Mouse (Mus musculus): ENCODE results near the gene Ces1d. TPM values are rescaled to one million over a fixed set of nuclear protein-coding genes. Genes with fewer than 3 reads are reported as not detected.

The Ces1d gene
- polyA plus RNA-seq, 1 experiment, result not detected

DNA sequence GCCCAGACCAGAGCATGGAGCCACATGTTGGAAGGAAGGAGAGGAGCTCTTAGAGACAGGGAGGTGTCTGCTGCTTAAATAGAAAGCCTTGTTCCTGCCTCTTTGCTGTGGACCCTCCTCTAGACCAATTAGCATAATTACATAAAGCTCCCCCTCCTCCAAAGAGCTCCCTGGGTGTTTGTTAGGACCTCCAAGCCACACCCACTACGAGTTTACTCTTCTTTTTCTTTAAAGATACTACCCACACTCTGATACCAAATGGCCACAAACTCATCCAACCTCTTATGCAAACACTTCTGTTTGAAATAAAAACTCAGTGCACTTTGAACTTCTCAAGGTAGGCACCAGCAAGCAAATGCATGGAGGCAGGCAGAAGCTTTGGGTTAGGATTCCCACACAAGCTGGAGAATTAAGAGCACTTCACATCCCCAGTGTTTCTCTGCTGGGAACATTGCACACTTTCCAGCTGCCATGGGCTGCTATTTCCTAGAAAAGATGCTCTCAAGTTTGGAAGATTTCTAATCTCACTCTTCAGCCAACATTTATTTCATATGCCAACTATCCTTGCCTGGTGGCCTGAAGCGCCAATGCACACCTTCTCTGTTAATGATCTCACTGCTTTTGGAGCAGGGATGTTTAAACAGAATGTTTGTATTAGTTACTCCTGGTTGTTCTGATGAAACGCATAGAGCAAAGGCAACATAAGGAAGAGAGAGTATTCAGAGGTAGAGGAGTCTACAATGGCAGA lies 66.2 kb downstream of the Ces1d start, which contains the start of gene Ces1c:
Ces1c (minus strand) TSS at position 51 of the 748 bp plus-strand sequence.
- no peaks in the 10 kb centered on the region for H3K4me1 ChIP-seq (ENCODE audit: control insufficient read depth, insufficient read depth, low read length)
- H3K27me3 ChIP-seq (ENCODE audit: control insufficient read depth, insufficient read depth, low read length, poor library complexity, severe bottlenecking), result no peaks in the 10 kb centered on the region
- TF ChIP-seq EP300 (IDR thresholded peaks at IDR 0.05; ENCODE audit: insufficient read depth, low read depth, low read length) (no peak), CTCF (IDR thresholded peaks at IDR 0.05; ENCODE audit: low read depth, low read length) (no peak), POLR2A (IDR thresholded peaks at IDR 0.05; ENCODE audit: insufficient read depth, low read length) (no peak)
- H3K36me3 ChIP-seq (ENCODE audit: control insufficient read depth, insufficient read depth, low read length, poor library complexity, severe bottlenecking), result no peaks in the 10 kb centered on the region
- H3K4me3 ChIP-seq (ENCODE audit: low read depth, low read length), result no peak within 1 kb of the TSS
- H3K9me3 ChIP-seq (replicated peaks; ENCODE audit: control insufficient read depth, insufficient read depth, low read length, poor library complexity, severe bottlenecking), result no peaks in the 10 kb centered on the region
- no peak within 1 kb of the TSS for H3K27ac ChIP-seq (ENCODE audit: insufficient read depth, low read length)
- H3K9ac ChIP-seq (ENCODE audit: low read depth, poor library complexity, severe bottlenecking), result no peak within 1 kb of the TSS

DNA sequence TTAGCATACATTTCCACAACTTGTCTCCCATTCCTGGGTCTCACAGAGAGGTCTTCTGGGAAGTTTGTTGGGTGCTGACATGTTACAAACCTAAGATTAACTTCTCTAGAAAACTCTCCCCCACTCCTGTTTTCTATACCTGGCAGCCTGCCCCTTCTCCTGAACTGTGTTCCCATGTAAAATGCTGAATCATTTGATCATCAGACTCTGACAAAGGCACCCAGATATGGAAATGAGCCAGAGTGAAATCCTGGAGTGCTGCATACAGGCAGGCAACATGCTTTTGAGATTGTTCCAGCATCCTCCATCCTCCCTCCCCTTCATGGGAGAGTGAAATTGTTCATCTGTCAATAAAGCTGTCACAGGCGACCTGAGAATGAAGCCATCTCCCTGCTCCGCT lies 71.2 kb downstream of the Ces1d start:
- Histone ChIP-seq H3K4me1 (ENCODE audit: control insufficient read depth, insufficient read depth, low read length) (no peaks in the 10 kb centered on the region), H3K27me3 (ENCODE audit: control insufficient read depth, insufficient read depth, low read length, poor library complexity, severe bottlenecking) (no peaks in the 10 kb centered on the region), H3K4me3 (ENCODE audit: low read depth, low read length) (no peak overlapping the region), H3K27ac (ENCODE audit: insufficient read depth, low read length) (no peak overlapping the region), H3K9me3 (replicated peaks; ENCODE audit: control insufficient read depth, insufficient read depth, low read length, poor library complexity, severe bottlenecking) (no peaks in the 10 kb centered on the region), H3K36me3 (ENCODE audit: control insufficient read depth, insufficient read depth, low read length, poor library complexity, severe bottlenecking) (no peaks in the 10 kb centered on the region), H3K9ac (ENCODE audit: low read depth, poor library complexity, severe bottlenecking) (no peak overlapping the region)
- TF ChIP-seq EP300 (IDR thresholded peaks at IDR 0.05; ENCODE audit: insufficient read depth, low read depth, low read length), result no peak
- no peak for TF ChIP-seq CTCF (IDR thresholded peaks at IDR 0.05; ENCODE audit: low read depth, low read length)
- TF ChIP-seq POLR2A (IDR thresholded peaks at IDR 0.05; ENCODE audit: insufficient read depth, low read length), result no peak

DNA sequence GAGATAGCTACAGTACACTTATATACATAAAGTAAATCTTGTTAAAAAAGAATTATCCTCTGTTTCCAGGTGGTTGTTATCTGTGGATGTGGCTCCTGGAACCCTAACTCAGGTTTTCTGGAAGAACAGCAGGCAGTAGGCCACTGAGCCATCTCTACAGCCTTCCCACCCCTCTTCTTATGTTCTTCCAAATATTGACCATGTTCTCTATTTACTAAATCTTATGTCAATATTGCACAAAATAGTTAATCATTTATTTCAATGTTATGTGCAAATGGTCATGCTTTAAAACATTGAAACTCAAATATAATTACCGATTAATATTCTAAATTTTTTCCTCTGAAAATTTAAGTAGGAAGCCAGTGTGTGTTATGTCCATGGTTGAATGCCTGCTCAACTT lies 75.6 kb downstream of the Ces1d start:
- TF ChIP-seq EP300 (IDR thresholded peaks at IDR 0.05; ENCODE audit: insufficient read depth, low read depth, low read length) (no peak), CTCF (IDR thresholded peaks at IDR 0.05; ENCODE audit: low read depth, low read length) (no peak), POLR2A (IDR thresholded peaks at IDR 0.05; ENCODE audit: insufficient read depth, low read length) (no peak)

More for the DNA sequence above, 75.6 kb downstream of the Ces1d start:
- H3K9ac ChIP-seq (ENCODE audit: low read depth, poor library complexity, severe bottlenecking), result no peak overlapping the region
- H3K4me1 ChIP-seq (ENCODE audit: control insufficient read depth, insufficient read depth, low read length), result no peaks in the 10 kb centered on the region
- H3K9me3 ChIP-seq (replicated peaks; ENCODE audit: control insufficient read depth, insufficient read depth, low read length, poor library complexity, severe bottlenecking), result no peaks in the 10 kb centered on the region; the same call in 1 of the 2 replicates
- H3K4me3 ChIP-seq (ENCODE audit: low read depth, low read length), result no peak overlapping the region
- no peaks in the 10 kb centered on the region; the same call in 1 of the 2 replicates for H3K27me3 ChIP-seq (ENCODE audit: control insufficient read depth, insufficient read depth, low read length, poor library complexity, severe bottlenecking)
- H3K27ac ChIP-seq (ENCODE audit: insufficient read depth, low read length), result no peak overlapping the region
- H3K36me3 ChIP-seq (ENCODE audit: control insufficient read depth, insufficient read depth, low read length, poor library complexity, severe bottlenecking), result no peaks in the 10 kb centered on the region

Other genes with a start within 250 kb of the Ces1d start
- gene Slc6a2, start 237.8 kb downstream of the Ces1d start, polyA plus RNA-seq (2011; ENCODE audit: insufficient read depth, insufficient read length, low read depth, missing spikeins), result 0.13 TPM in 1 of 2 replicates, not detected in the other
- gene Ces1a, start 149.6 kb downstream of the Ces1d start, polyA plus RNA-seq (2011; ENCODE audit: insufficient read depth, insufficient read length, low read depth, missing spikeins), result not detected in 2 replicates
- not detected in 2 replicates for gene Ces1b, start 117.8 kb downstream of the Ces1d start, polyA plus RNA-seq (2011; ENCODE audit: insufficient read depth, insufficient read length, low read depth, missing spikeins)
- gene Ces1c, start 66.6 kb downstream of the Ces1d start, polyA plus RNA-seq (2011; ENCODE audit: insufficient read depth, insufficient read length, low read depth, missing spikeins), result not detected in 2 replicates
- gene Ces1e, start 31.8 kb upstream of the Ces1d start, polyA plus RNA-seq (2011; ENCODE audit: insufficient read depth, insufficient read length, low read depth, missing spikeins), result not detected in 2 replicates
- gene Ces1f, start 81.9 kb upstream of the Ces1d start, polyA plus RNA-seq (2011; ENCODE audit: insufficient read depth, insufficient read length, low read depth, missing spikeins), result not detected in 2 replicates
- gene Ces1g, start 139.5 kb upstream of the Ces1d start, polyA plus RNA-seq (2011; ENCODE audit: insufficient read depth, insufficient read length, low read depth, missing spikeins), result not detected in 2 replicates
- not detected in 2 replicates for gene Ces1h, start 181.9 kb upstream of the Ces1d start, polyA plus RNA-seq (2011; ENCODE audit: insufficient read depth, insufficient read length, low read depth, missing spikeins)

All from ES-Bruce4 (cell line).